Mouse (Mus musculus): ENCODE results near the gene Osbpl9. TPM values are rescaled to one million over a fixed set of nuclear protein-coding genes. Genes with fewer than 3 reads are reported as not detected.

Osbpl9 gene
- polyA plus RNA-seq, 1 experiment from 2014 or later, result 78.6 TPM

DNA sequence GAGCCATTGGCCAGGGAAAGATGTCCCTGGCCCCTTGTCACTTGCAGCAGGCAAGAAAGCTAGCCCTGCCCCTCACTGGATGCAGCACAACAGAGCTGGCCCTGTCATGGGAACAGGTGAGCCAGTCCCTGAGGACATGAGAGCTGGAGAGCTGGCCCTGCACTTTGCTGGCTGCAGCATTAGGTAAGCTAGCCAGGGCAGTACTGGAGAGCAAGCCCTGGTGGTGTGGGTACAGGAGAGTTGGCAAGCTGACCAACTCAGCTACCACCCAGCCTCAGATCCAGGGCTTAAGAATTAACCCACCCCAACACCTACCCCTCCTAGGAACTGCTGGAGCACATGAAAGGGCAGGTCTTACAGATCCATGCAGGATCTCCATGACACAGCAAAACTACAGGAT is 73.1 kb downstream of the Osbpl9 start:
- Histone ChIP-seq H3K9me3 (replicated peaks; ENCODE audit: low read length) (no peaks in the 10 kb centered on the region), H3K36me3 (ENCODE audit: insufficient read depth, low read length) (no peaks in the 10 kb centered on the region), H3K27me3 (ENCODE audit: insufficient read depth, low read length) (no peaks in the 10 kb centered on the region), H3K4me2 (ENCODE audit: low read length) (no peak overlapping the region), H3K27ac (no peak overlapping the region), H3K9ac (ENCODE audit: low read depth, low read length) (no peak overlapping the region), H3K4me1 (replicated peaks; ENCODE audit: insufficient read depth, low read length) (no peaks in the 10 kb centered on the region), H3K4me3 (replicated peaks; ENCODE audit: low read depth, low read length) (no peak overlapping the region)
- DNase-seq (ENCODE audit: low spot score) (no peak), ATAC-seq (replicated peaks; ENCODE audit: low FRiP score, low read depth) (no peak)
- no peak for TF ChIP-seq CTCF (IDR thresholded peaks at IDR 0.05; ENCODE audit: low read depth)

DNA sequence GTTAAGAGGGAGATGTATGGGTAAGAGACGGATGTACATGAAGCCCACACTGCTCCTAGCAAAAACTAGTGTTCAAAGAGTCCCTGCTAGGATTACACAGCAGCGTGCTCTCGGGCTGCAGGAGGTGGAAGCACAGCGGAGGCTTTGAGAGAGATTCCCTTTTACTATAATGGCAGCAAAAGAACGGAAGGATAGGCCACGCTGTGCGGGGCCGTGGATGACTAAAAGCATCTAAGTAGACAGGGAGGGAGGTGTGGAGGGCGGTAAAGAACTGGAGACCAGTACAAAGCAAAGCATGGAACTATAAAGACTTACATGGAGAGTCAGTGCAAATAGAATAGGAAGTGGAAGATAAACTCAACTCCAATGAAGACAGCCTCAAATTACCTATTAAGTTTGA is 74.1 kb downstream of the Osbpl9 start:
- no peak for TF ChIP-seq CTCF (IDR thresholded peaks at IDR 0.05; ENCODE audit: low read depth)
- 87% methylated on average over 9 of the region's 9 CpGs for WGBS
- no peak overlapping the region for H3K9ac ChIP-seq (ENCODE audit: low read depth, low read length)

DNA sequence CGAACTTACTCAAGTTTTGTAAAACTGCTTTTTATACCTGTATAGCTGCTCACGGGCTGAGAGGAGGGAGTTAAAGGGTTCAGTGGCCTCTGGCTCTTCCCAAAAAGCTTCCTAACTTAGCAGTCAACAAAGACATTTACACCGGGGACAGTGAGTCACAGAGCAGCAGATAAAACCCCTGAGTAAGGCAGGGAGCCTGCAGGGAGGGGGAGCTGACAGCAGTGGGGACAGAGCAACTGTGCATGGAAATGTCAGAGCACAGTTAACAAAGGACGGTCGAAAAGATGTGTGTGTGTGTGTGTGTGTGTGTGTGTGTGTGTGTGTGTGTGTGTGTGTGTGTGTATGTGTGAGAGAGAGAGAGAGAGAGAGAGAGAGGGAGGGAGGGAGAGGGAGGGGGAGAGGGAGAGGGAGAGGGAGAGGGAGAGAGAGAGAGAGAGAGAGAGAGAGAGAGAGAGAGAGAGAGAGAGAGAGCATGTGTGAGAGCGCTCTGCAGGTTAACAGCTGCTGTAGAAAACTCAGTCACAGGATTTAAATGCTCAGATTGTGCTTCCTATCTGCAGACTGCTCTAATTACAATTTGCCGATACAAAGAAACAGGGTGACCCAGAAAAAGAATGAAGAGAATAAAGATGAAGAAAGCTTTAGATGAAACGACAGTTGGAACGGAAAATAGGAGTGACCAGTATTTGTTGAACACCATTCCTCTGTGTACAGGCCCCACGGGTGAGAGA is 75.1 kb downstream of the Osbpl9 start:
- DNase-seq (ENCODE audit: low spot score) (no peak), ATAC-seq (replicated peaks; ENCODE audit: low FRiP score, low read depth) (no peak)
- Histone ChIP-seq H3K4me2 (ENCODE audit: low read length) (no peak overlapping the region), H3K27ac (no peak overlapping the region), H3K27me3 (ENCODE audit: insufficient read depth, low read length) (no peaks in the 10 kb centered on the region), H3K36me3 (ENCODE audit: insufficient read depth, low read length) (no peaks in the 10 kb centered on the region), H3K9ac (ENCODE audit: low read depth, low read length) (no peak overlapping the region), H3K4me1 (replicated peaks; ENCODE audit: insufficient read depth, low read length) (no peaks in the 10 kb centered on the region), H3K4me3 (replicated peaks; ENCODE audit: low read depth, low read length) (no peak overlapping the region), H3K9me3 (replicated peaks; ENCODE audit: low read length) (no peaks in the 10 kb centered on the region)
- 58% methylated on average over 10 of the region's 10 CpGs for WGBS
- TF ChIP-seq CTCF (IDR thresholded peaks at IDR 0.05; ENCODE audit: low read depth), result no peak

More for the DNA sequence above, 74.1 kb downstream of the Osbpl9 start:
- H3K9me3 ChIP-seq (replicated peaks; ENCODE audit: low read length), result no peaks in the 10 kb centered on the region
- no peak overlapping the region for H3K4me3 ChIP-seq (replicated peaks; ENCODE audit: low read depth, low read length)
- H3K27ac ChIP-seq, result no peak overlapping the region
- DNase-seq (ENCODE audit: low spot score) (no peak), ATAC-seq (replicated peaks; ENCODE audit: low FRiP score, low read depth) (no peak)
- no peaks in the 10 kb centered on the region for H3K4me1 ChIP-seq (replicated peaks; ENCODE audit: insufficient read depth, low read length)
- H3K36me3 ChIP-seq (ENCODE audit: insufficient read depth, low read length), result no peaks in the 10 kb centered on the region
- H3K27me3 ChIP-seq (ENCODE audit: insufficient read depth, low read length), result no peaks in the 10 kb centered on the region
- no peak overlapping the region for H3K4me2 ChIP-seq (ENCODE audit: low read length)

DNA sequence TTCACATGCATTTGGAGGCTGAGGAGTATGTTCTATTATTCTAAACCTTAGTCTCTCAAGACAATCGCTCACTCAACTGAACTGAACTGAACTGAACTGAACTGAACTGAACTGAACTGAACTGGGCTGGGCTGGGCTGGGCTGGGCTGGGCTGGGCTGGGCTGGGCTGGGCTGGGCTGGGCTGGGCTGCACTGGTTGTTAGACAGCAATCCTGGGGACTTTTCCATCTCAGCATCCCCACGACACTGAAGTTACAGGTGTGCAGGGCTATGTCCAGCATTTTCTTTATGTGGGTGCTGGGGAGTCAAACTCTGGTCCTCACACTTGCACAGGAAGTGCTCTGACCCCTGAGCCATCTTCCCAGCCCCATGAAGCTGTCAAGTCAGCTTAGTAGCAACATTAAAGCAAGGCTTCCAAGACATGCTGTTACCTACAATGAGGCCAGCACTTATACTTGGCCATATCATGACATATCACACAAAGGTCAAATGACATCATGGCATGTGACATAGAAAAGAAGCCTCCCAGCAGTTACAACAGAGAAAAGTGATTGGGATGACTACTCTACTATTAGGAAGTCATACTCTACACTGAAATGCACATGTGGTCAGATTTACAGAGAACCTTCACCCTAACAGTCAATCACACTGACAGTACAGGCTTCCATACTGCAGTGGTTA is 76.2 kb downstream of the Osbpl9 start:
- Histone ChIP-seq H3K4me2 (ENCODE audit: low read length) (no peak overlapping the region), H3K4me1 (replicated peaks; ENCODE audit: insufficient read depth, low read length) (no peaks in the 10 kb centered on the region), H3K27me3 (ENCODE audit: insufficient read depth, low read length) (no peaks in the 10 kb centered on the region), H3K27ac (no peak overlapping the region), H3K9ac (ENCODE audit: low read depth, low read length) (no peak overlapping the region), H3K4me3 (replicated peaks; ENCODE audit: low read depth, low read length) (no peak overlapping the region), H3K9me3 (replicated peaks; ENCODE audit: low read length) (no peaks in the 10 kb centered on the region), H3K36me3 (ENCODE audit: insufficient read depth, low read length) (no peaks in the 10 kb centered on the region)
- WGBS, result 81% methylated on average over 2 of the region's 2 CpGs
- DNase-seq (ENCODE audit: low spot score) (no peak), ATAC-seq (replicated peaks; ENCODE audit: low FRiP score, low read depth) (no peak)
- TF ChIP-seq CTCF (IDR thresholded peaks at IDR 0.05; ENCODE audit: low read depth), result no peak

DNA sequence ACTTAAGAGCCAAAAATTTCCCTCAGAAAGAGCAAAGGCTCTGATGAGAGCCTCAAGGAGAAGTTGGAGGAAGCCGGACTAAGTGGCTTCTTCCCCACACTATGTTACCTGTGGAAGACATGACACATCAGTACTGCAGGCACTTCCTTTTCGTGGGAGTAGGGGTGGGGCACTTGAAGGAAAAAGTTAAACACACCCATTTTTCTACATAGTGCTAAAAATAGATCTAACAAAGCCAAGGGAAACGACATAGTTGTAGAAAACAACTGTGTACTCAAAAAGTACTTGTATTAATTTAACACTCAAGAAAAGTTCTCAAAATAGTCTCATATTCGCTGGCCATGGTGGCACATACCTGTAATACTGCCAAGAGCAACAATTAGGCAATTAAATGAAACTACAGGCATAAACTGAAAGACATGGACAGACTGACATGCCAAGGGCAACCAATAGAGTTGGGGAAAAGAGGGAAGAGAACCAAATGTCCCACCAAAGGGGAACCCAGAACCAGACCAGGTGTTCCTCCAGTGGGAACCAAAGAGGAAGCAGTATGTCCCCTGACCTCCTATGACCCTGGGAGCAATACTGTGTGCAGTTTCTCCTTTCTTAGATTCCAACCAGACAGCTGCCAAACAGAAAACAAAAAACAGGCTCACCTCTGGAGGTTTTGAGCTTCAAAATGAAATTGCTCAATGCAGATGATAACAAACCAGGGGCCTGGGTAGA is 79.1 kb downstream of the Osbpl9 start:
- H3K9me3 ChIP-seq (replicated peaks; ENCODE audit: low read length), result no peaks in the 10 kb centered on the region
- no peak for TF ChIP-seq CTCF (IDR thresholded peaks at IDR 0.05; ENCODE audit: low read depth)
- H3K27ac ChIP-seq, result no peak overlapping the region
- no peaks in the 10 kb centered on the region for H3K27me3 ChIP-seq (ENCODE audit: insufficient read depth, low read length)
- H3K4me3 ChIP-seq (replicated peaks; ENCODE audit: low read depth, low read length), result no peak overlapping the region
- H3K4me2 ChIP-seq (ENCODE audit: low read length), result no peak overlapping the region
- 53% methylated on average over 4 of the region's 4 CpGs for WGBS
- ATAC-seq (replicated peaks; ENCODE audit: low FRiP score, low read depth) (no peak), DNase-seq (ENCODE audit: low spot score) (no peak)
- H3K4me1 ChIP-seq (replicated peaks; ENCODE audit: insufficient read depth, low read length), result no peaks in the 10 kb centered on the region
- no peak overlapping the region for H3K9ac ChIP-seq (ENCODE audit: low read depth, low read length)
- H3K36me3 ChIP-seq (ENCODE audit: insufficient read depth, low read length), result no peaks in the 10 kb centered on the region

DNA sequence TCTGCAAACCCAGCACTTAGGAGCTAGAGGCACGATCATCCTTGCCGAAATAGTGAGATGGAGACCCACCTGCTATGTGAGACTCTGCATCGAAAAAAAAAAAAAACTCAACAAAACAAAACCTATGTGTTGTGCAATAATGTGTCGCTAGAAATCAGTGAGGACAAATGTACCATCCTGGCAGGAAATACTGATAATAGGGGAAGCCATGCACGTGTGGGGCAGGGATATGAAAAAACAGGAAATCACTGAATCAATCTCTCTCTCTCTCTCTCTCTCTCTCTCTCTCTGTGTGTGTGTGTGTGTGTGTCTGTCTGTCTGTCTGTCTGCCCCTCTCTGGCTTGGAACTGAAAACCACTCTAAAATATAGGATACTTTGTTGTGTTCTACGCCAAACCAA is 81.3 kb downstream of the Osbpl9 start:
- Histone ChIP-seq H3K4me1 (replicated peaks; ENCODE audit: insufficient read depth, low read length) (0 out of 2 replicates have a peak, but pooled peaks cover 3% of the 10 kb centered on the region), H3K4me3 (replicated peaks; ENCODE audit: low read depth, low read length) (no peak overlapping the region), H3K36me3 (ENCODE audit: insufficient read depth, low read length) (no peaks in the 10 kb centered on the region), H3K4me2 (ENCODE audit: low read length) (no peak overlapping the region), H3K27ac (no peak overlapping the region), H3K27me3 (ENCODE audit: insufficient read depth, low read length) (no peaks in the 10 kb centered on the region), H3K9ac (ENCODE audit: low read depth, low read length) (no peak overlapping the region), H3K9me3 (replicated peaks; ENCODE audit: low read length) (no peaks in the 10 kb centered on the region)
- WGBS, result 79% methylated on average over 6 of the region's 6 CpGs
- ATAC-seq (replicated peaks; ENCODE audit: low FRiP score, low read depth), result no peak
- TF ChIP-seq CTCF (IDR thresholded peaks at IDR 0.05; ENCODE audit: low read depth), result no peak
- DNase-seq (ENCODE audit: low spot score), result no peak
